10 mouse cellular contexts compared by ENCODE assay signal in the genomic region with DNA sequence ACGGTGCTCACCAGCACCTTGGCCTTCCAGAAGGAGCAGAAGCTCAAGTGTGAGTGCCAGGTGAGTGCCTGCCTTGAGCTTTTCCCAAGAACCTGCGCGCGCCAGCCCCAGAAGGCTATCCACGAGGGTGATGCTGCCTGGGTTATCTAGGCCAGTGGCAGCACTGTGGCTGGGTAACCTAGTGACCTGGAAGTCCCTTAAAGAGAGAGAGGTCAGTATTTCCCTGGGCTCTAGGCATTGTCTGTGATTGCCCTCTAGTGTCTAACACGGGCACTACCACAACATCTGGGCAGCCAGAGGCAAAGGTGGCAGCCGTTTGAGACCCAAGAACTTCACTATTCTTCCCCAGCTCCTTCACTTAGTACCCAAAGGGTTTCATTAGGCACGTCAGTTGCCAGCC.
DNase-seq lines count a peak whose midpoint lies in the region; ATAC-seq and TF ChIP-seq lines count a peak whose summit lies in the region.
"Had no signal": no experiment of that assay in that cellular context is flagged by ENCODE, and none has a peak within 500 bp of the region (broad histone marks: within the 10 kb centered on the region; RNA-seq: fewer than 3 reads in every experiment).

No protein-coding gene starts in this region.

- no peak overlapping the region for H3K4me3 ChIP-seq in layer of hippocampus, adult 2 months
- no peak overlapping the region for H3K4me3 ChIP-seq in limb, embryonic 14.5 days (replicated peaks; ENCODE audit: low read length)
- H3K4me3 ChIP-seq: embryonic facial prominence, embryonic 15.5 days; midbrain, embryonic 12.5 days had no signal

- TF ChIP-seq CTCF in layer of hippocampus, adult 2 months (conservative IDR thresholded peaks at IDR 0.05): peak; percentile 92

- H3K4me2 ChIP-seq in limb, embryonic 14.5 days (replicated peaks; ENCODE audit: low read depth, low read length, severe bottlenecking): no peak overlapping the region
- H3K4me2 ChIP-seq: midbrain, embryonic 12.5 days had no signal

- H3K9me3 ChIP-seq in limb, embryonic 14.5 days (ENCODE audit: control insufficient read depth, low read length): no peaks in the 10 kb centered on the region
- H3K9me3 ChIP-seq: embryonic facial prominence, embryonic 15.5 days had no signal

- peak in 1 of 2 experiments; percentile 53 for DNase-seq in layer of hippocampus, adult 2 months (ENCODE audit: low spot score in 2 of 2)
- no peak for DNase-seq in layer of hippocampus, adult 9-11 months
- DNase-seq in R1 (ENCODE audit: low read depth, low spot score): peak; percentile 59
- DNase-seq in embryo, embryonic 10 days (ENCODE audit: low spot score): peak; percentile 86
- peak; percentile 77 to 79 for DNase-seq in heart, postnatal 36 days
- DNase-seq in limb, embryonic 14.5 days (ENCODE audit: low spot score): peak; percentile 55
- DNase-seq in urinary bladder, postnatal 25 days (ENCODE audit: low spot score): peak; percentile 63

- H3K4me1 ChIP-seq in limb, embryonic 14.5 days (ENCODE audit: control insufficient read depth, insufficient read depth, low read length): no peaks in the 10 kb centered on the region; the same call in 1 of the 2 replicates

- no peaks in the 10 kb centered on the region for H3K36me3 ChIP-seq in limb, embryonic 14.5 days (ENCODE audit: control insufficient read depth, insufficient read depth, low read length)
- H3K36me3 ChIP-seq: embryonic facial prominence, embryonic 15.5 days; midbrain, embryonic 12.5 days had no signal

- ATAC-seq in limb, embryonic 14.5 days (ENCODE audit: low FRiP score, low read depth): no peak
- peak; percentile 71 for ATAC-seq in neutrophil, adult 5-6 weeks (ENCODE audit: extremely low read depth, insufficient number of reproducible peaks, low FRiP score, poor library complexity, severe bottlenecking)

- no peak for TF ChIP-seq POLR2A in limb, embryonic 14.5 days (IDR thresholded peaks at IDR 0.05; ENCODE audit: borderline replicate concordance, extremely low read depth, insufficient read depth, insufficient read length)

- intact Hi-C loops in heart, postnatal 36 days (cut with DNase I): loop anchor here (1.0 to 2.0 kb wide), 2 partner anchors 37 to 53 kb away; no protein-coding TSS in a partner anchor

- no peak overlapping the region for H3K9ac ChIP-seq in limb, embryonic 14.5 days (ENCODE audit: low read depth, low read length, severe bottlenecking)
- H3K9ac ChIP-seq: embryonic facial prominence, embryonic 15.5 days; midbrain, embryonic 12.5 days had no signal

- H3K27me3 ChIP-seq in limb, embryonic 14.5 days (ENCODE audit: control insufficient read depth, insufficient read depth, low read length): peaks cover 20% of the 10 kb centered on the region

- WGBS in limb, embryonic 14.5 days: 18% methylated on average over 8 of the region's 8 CpGs

- H3K27ac ChIP-seq in layer of hippocampus, adult 2 months: peak overlapping the region; percentile 1; the same call in 1 of the 2 replicates
- no peak overlapping the region for H3K27ac ChIP-seq in limb, embryonic 14.5 days (replicated peaks; ENCODE audit: low read depth, low read length)
- H3K27ac ChIP-seq: embryonic facial prominence, embryonic 15.5 days; midbrain, embryonic 12.5 days had no signal
